Mouse (Mus musculus) CH12.LX (cell line): Measurements from ENCODE around the gene Calcrl. TPM values are rescaled to one million over a fixed set of nuclear protein-coding genes. Genes with fewer than 3 reads are reported as not detected.

Experiments
- DNase-seq: peaks from one replicate; pipeline ENCODE4 v3.0.0-alpha.2; 2013; ENCODE audit errors: extremely low read depth
- H3K27ac ChIP-seq: 2 replicates; pipeline ENCODE4 v1.5.1; 2012; ENCODE audit warnings: low read depth, mild to moderate bottlenecking, control low read depth, moderate library complexity; ENCODE audit not compliant: insufficient read depth
- H3K27me3 ChIP-seq: replicated peaks from 2 replicates; pipeline ENCODE3; 2012; ENCODE audit warnings: inconsistent platforms
- H3K36me3 ChIP-seq, 2 experiments: replicated peaks in 1 of 2; 2 replicates each; pipeline versions ENCODE3 to v1.6.1; 2012; ENCODE audit warnings: inconsistent platforms in 1 of 2, low read length in 1 of 2, mild to moderate bottlenecking in 1 of 2, mixed read lengths in 1 of 2, moderate library complexity in 1 of 2; ENCODE audit not compliant: control insufficient read depth in 1 of 2, insufficient read depth in 1 of 2
- H3K4me1 ChIP-seq, 2 experiments: 2 replicates each; pipeline ENCODE4 v1.6.1; 2012; ENCODE audit warnings: inconsistent platforms in 1 of 2, moderate library complexity in 1 of 2; ENCODE audit not compliant: insufficient read depth in 2 of 2, control insufficient read depth in 1 of 2
- H3K4me2 ChIP-seq: 2 replicates; pipeline ENCODE4 v1.6.1; 2012; ENCODE audit warnings: low read depth, mild to moderate bottlenecking, control low read depth; ENCODE audit not compliant: poor library complexity, insufficient read depth, severe bottlenecking
- H3K4me3 ChIP-seq, 3 experiments: fragments of 150-350 bp in 1 of 3; sonication (generic) in 1 of 3; replicated peaks in 1 of 3; 2 replicates each; pipeline versions ENCODE3 to v1.5.1; 2011 to 2012; ENCODE audit warnings: low read depth in 2 of 3, low read length in 2 of 3, mild to moderate bottlenecking in 2 of 3, moderate library complexity in 2 of 3, control low read depth in 1 of 3, improper control_type of control experiment in 1 of 3, inconsistent platforms in 1 of 3, mixed read lengths in 1 of 3; ENCODE audit not compliant: poor library complexity in 1 of 3
- H3K79me2 ChIP-seq: replicated peaks from 2 replicates; pipeline ENCODE4 v1.6.1; 2012; ENCODE audit warnings: mild to moderate bottlenecking, moderate library complexity; ENCODE audit not compliant: control insufficient read depth, poor library complexity, insufficient read depth, severe bottlenecking; ENCODE audit errors: extremely low read depth
- H3K9ac ChIP-seq: 2 replicates; pipeline ENCODE4 v1.6.1; 2012; ENCODE audit warnings: low read depth, mild to moderate bottlenecking, control low read depth, moderate library complexity; ENCODE audit not compliant: insufficient read depth
- H3K9me3 ChIP-seq: replicated peaks from 2 replicates; pipeline ENCODE3; 2012; ENCODE audit warnings: low read length, inconsistent platforms, mixed read lengths
- CHD2 ChIP-seq: IDR thresholded peaks from 2 replicates; pipeline ENCODE4 v1.6.1; 2011; ENCODE audit warnings: low read length, improper control_type of control experiment
- EP300 ChIP-seq: IDR thresholded peaks from 2 replicates; pipeline ENCODE4 v1.6.1; 2011; ENCODE audit warnings: low read length, improper control_type of control experiment
- ETS1 ChIP-seq: conservative IDR thresholded peaks from 2 replicates; pipeline ENCODE4 v1.6.1; 2012; ENCODE audit warnings: low read depth, mild to moderate bottlenecking, inconsistent platforms, low read length, improper control_type of control experiment, moderate library complexity
- HCFC1 ChIP-seq: IDR thresholded peaks from 2 replicates; pipeline ENCODE4 v1.6.1; 2012; ENCODE audit warnings: low read depth, mild to moderate bottlenecking, inconsistent platforms, low read length, improper control_type of control experiment
- JUN ChIP-seq: IDR thresholded peaks from 2 replicates; pipeline ENCODE4 v1.6.1; 2011; ENCODE audit warnings: low read depth, mild to moderate bottlenecking, low read length, improper control_type of control experiment, moderate library complexity; ENCODE audit not compliant: insufficient read depth
- MAX ChIP-seq: IDR thresholded peaks from 2 replicates; pipeline ENCODE4 v1.6.1; 2011; ENCODE audit warnings: low read length, improper control_type of control experiment
- MAZ ChIP-seq: IDR thresholded peaks from 2 replicates; pipeline ENCODE4 v1.6.1; 2012; ENCODE audit warnings: low read depth, mild to moderate bottlenecking, inconsistent platforms, low read length, improper control_type of control experiment, moderate library complexity
- MEF2A ChIP-seq: IDR thresholded peaks from 2 replicates; pipeline ENCODE4 v1.6.1; 2014; ENCODE audit warnings: low read depth, mild to moderate bottlenecking, inconsistent platforms, low read length, improper control_type of control experiment, borderline replicate concordance
- MXI1 ChIP-seq: IDR thresholded peaks from 2 replicates; pipeline ENCODE4 v1.6.1; 2011; ENCODE audit warnings: mild to moderate bottlenecking, low read depth, low read length, improper control_type of control experiment
- MYC ChIP-seq: IDR thresholded peaks from 2 replicates; pipeline ENCODE4 v1.6.1; 2011; ENCODE audit warnings: low read depth, mild to moderate bottlenecking, improper control_type of control experiment, low read length
- NELFE ChIP-seq: IDR thresholded peaks from 2 replicates; pipeline ENCODE4 v1.6.1; 2011; ENCODE audit warnings: low read depth, low read length, improper control_type of control experiment
- NRF1 ChIP-seq: IDR thresholded peaks from 2 replicates; pipeline ENCODE4 v1.6.1; 2014; ENCODE audit warnings: low read depth, mild to moderate bottlenecking, inconsistent platforms, low read length, improper control_type of control experiment, moderate library complexity
- RAD21 ChIP-seq: IDR thresholded peaks from 2 replicates; pipeline ENCODE4 v1.6.1; 2011; ENCODE audit warnings: low read depth, mild to moderate bottlenecking, low read length, improper control_type of control experiment, moderate library complexity
- RCOR1 ChIP-seq: conservative IDR thresholded peaks from 2 replicates; pipeline ENCODE4 v1.6.1; 2012; ENCODE audit warnings: low read depth, mild to moderate bottlenecking, inconsistent platforms, low read length, improper control_type of control experiment
- TBP ChIP-seq: conservative IDR thresholded peaks from 2 replicates; pipeline ENCODE4 v1.6.1; 2011; ENCODE audit warnings: low read depth, low read length, improper control_type of control experiment
- TCF12 ChIP-seq: IDR thresholded peaks from 2 replicates; pipeline ENCODE4 v1.6.1; 2014; ENCODE audit warnings: low read depth, mild to moderate bottlenecking, inconsistent platforms, low read length, improper control_type of control experiment
- ZKSCAN1 ChIP-seq: IDR thresholded peaks from 2 replicates; pipeline ENCODE4 v1.6.1; 2012; ENCODE audit warnings: low read depth, inconsistent platforms, low read length, improper control_type of control experiment, borderline replicate concordance
- ZNF384 ChIP-seq: IDR thresholded peaks from 2 replicates; pipeline ENCODE4 v1.6.1; 2012; ENCODE audit warnings: low read depth, low read length, improper control_type of control experiment, inconsistent platforms
- dilution Hi-C: fragments of 300-500 bp; cut with MboI; formaldehyde crosslinking; loops from 2 replicates; pipeline ENCODE4 v1.14.3; 2020; ENCODE audit warnings: low sequenced_read_pairs; ENCODE audit not compliant: extremely low pct_unique_long_range_greater_than_20kb, extremely low pct_ligation_motif_present
- in situ Hi-C: fragments of 300-500 bp; cut with MboI; formaldehyde crosslinking; loops from 3 replicates; pipeline ENCODE4 v1.14.3; 2019; ENCODE audit warnings: low sequenced_read_pairs, low pct_ligation_motif_present, low pct_unique_long_range_greater_than_20kb, mixed read lengths
- polyA plus RNA-seq: library from polyadenylated mRNA; unstranded; fragments of >175 nt; gene quantifications from 2 replicates; pipeline ENCODE4 v1.2.1, GENCODE M21; 2012; ENCODE audit warnings: low read depth; ENCODE audit not compliant: insufficient read length
- total RNA-seq, 2 experiments: library from RNA; depleted of rRNA; stranded (reverse); fragments of 300-350 nt in 1 of 2; fragments of >200 nt in 1 of 2; gene quantifications; 2 replicates each; pipeline ENCODE4 v1.2.3; 2012 to 2014

Gene Calcrl
- total and polyA plus RNA-seq, 3 experiments: 3.9 to 12.1 (median 5.9) TPM

DNA sequence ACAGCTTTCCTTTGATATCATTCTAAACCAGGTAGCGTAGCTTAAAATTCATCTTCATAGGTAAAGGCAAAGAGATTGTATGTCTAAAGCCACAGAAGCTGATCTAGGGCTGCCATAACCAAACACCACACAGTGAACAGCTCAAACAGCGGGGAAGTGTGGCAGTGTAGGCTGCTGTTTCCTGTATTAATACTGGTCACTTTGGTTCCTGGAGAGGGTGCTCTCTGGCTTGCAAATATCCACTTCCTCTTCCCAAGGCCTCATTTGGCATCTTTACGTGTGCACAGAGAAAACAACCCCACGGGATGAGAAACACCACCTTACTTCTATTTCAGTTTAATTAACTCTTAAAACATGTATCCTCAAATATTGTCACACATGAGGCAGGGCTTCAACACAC, 42.2 kb upstream of the Calcrl start:
- Histone ChIP-seq H3K79me2 (no peaks in the 10 kb centered on the region), H3K36me3 (no peaks in the 10 kb centered on the region), H3K4me2 (no peak overlapping the region), H3K27me3 (no peaks in the 10 kb centered on the region), H3K4me1 (no peaks in the 10 kb centered on the region), H3K4me3 (no peak overlapping the region), H3K9ac (no peak overlapping the region), H3K27ac (no peak overlapping the region), H3K9me3 (no peaks in the 10 kb centered on the region)
- in situ Hi-C loops (loop anchor here (25.0 kb wide), 1 partner anchor 195 kb away; the partner anchor contains the start of genes Btbd18, Ctnnd1 and Selenoh), dilution Hi-C loops (no loop called here)
- DNase-seq: no peak
- no peak for TF ChIP-seq MXI1
- no peak for TF ChIP-seq MAZ
- no peak for TF ChIP-seq RAD21
- TF ChIP-seq TCF12: no peak
- no peak for TF ChIP-seq ETS1
- no peak for TF ChIP-seq CHD2

DNA sequence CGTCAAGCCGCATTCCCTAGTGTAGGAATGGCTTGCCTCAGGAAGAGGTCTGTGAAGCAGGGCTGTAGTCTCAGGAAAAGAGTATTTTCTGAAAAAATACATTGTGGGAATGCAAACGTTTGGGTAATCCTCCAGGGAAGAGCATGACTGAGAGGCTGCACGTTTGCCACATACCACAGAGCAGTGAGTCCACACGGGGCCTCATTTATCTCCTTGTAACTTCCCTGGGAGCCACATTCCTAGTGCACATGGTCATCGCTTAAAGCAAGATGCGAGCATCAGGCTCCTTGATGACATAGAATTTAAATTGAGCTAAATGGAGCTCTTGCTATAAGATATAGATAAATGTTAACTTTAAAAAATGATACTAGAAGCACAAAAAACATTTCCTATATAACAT, 39.7 kb upstream of the Calcrl start:
- H3K4me3 ChIP-seq: no peak overlapping the region
- no peaks in the 10 kb centered on the region for H3K79me2 ChIP-seq
- no peak overlapping the region for H3K27ac ChIP-seq
- no peak for TF ChIP-seq JUN
- no peak for TF ChIP-seq HCFC1
- no peak for TF ChIP-seq MYC
- no peak for TF ChIP-seq MAX
- TF ChIP-seq MEF2A: no peak
- TF ChIP-seq RCOR1: no peak
- no peak for TF ChIP-seq NRF1
- no peak for TF ChIP-seq TCF12
- TF ChIP-seq NELFE: no peak
- no peak for TF ChIP-seq ZKSCAN1
- no peak for TF ChIP-seq TBP
- TF ChIP-seq CHD2: no peak
- no peak for TF ChIP-seq ZNF384
- no peak for TF ChIP-seq EP300
- TF ChIP-seq, all 38 proteins: peak for 0
- dilution Hi-C loops: no loop called here
- Histone ChIP-seq H3K4me1 (no peaks in the 10 kb centered on the region), H3K27me3 (no peaks in the 10 kb centered on the region), H3K4me2 (no peak overlapping the region), H3K9me3 (no peaks in the 10 kb centered on the region), H3K36me3 (no peaks in the 10 kb centered on the region), H3K9ac (no peak overlapping the region)
- in situ Hi-C loops: loop anchor here (25.0 kb wide), 1 partner anchor 197 kb away; the partner anchor contains the start of genes Btbd18, Ctnnd1 and Selenoh
- no peak for DNase-seq
